Mouse (Mus musculus) skeletal muscle tissue, adult 2 months (tissue): ENCODE data around the gene Shank3.

ENCODE experiments used
- DNase-seq: peaks from one replicate; pipeline ENCODE4 v3.0.0-alpha.2; 2012; ENCODE audit warnings: low read depth, low spot score

Gene Shank3

DNA sequence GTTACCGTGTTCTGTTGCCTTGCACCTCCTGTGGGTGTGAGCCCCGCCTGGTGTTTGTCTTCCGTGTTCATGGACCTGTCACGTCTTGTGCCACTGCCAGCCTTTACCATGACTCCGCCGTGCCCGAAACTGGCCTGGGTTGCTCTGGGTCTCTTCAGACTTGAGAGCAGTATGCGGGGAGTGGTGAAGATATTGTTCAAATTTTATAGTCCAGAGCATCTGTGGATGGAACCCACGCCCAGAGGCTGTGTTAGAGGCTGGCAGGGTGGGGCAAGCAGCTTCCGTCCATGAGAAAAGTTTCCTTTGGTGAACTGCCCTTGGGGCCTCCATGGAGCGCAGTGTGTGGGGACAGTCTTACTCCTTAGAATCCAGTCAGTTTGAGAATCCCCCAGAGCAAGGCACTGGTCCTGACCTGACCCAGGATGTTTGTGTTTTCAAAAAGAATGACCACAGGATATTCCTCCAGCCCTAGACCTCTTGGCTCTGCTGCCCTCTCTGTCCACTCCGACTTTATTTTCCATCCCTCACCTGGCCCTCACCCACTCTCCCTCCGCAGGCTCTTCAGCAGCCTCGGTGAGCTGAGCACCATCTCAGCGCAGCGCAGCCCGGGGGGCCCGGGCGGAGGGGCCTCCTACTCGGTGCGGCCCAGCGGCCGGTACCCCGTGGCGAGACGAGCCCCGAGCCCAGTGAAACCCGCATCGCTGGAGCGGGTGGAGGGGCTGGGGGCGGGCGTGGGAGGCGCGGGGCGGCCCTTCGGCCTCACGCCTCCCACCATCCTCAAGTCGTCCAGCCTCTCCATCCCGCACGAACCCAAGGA, 58.0 kb downstream of the Shank3 start:
- DNase-seq = no peak

GRCm38 (mm10) chr15:89557996-89558390, 58.6 kb downstream of the Shank3 start:
- no peak for DNase-seq

GRCm38 (mm10) chr15:89559202-89559731, 59.8 kb downstream of the Shank3 start:
- no peak for DNase-seq

GRCm38 (mm10) chr15:89568114-89568513, 68.7 kb downstream of the Shank3 start, which contains the start of gene Acr:
Gene Acr (plus strand): TSS chr15:89568326.
- no peak for DNase-seq

GRCm38 (mm10) chr15:89572147-89572546, 72.7 kb downstream of the Shank3 start:
- no peak for DNase-seq

- DNase-seq = no peak
Measured at GRCm38 (mm10) chr15:89582494-89582893, 83.1 kb downstream of the Shank3 start.

DNA sequence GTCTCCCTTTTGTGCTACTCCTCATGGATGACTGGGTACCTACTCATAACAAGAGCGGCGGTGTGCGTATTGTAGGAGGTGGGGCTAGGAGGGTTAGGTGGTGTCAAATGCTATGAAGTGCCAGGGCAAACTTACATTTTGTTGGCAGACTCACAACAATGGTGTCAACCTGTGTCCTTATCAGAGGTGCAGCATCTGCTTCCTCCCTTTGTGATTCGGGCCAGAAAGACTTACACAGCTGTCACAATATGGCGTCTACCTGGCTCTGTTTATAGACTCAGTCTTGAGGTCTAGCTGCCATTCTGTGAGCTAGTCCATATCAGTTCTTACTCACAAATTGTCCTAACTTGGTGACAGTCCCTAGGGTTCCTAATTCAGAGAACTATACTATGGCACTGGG, 85.7 kb downstream of the Shank3 start:
- peak; percentile 17 for DNase-seq

DNA sequence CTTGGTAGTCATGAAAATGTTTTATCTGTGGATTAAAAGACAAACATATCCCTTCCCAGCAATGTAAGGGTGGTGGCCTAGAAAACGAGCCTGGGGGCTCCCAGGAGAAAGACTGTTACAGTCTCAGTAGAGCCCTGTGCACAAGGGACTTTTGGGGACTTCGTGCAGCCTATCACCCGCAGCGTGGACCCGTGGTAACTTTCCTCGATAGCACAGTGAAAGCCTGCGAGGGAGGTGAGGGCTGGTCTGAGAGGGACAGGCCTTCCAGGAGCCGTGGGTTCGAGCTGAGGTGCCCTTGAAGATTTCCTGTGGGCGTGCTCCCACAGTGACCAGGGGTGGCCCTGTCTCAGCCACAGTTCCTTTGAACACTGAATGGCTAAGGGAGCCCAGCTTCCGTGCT, 86.2 kb downstream of the Shank3 start:
- no peak for DNase-seq

DNA sequence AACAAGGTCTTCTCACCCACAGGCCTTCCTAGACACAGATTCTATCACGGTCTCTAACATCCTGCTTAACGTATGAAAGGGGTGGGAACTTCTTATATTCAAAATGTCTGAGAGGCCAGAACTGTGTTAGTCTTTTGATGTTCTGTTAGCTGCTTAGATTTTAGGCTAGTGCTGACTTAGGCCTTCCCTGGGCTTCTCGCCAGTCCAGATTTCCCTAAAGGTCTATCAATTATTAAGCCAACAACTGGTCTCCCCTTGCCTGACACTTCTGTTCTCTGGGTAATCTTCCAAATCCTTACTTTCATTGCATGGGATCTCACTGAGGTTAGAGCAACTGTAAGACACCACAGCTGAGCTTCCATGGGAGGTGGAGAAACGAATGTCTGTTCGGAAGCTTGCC, 89.7 kb downstream of the Shank3 start:
- DNase-seq = no peak

GRCm38 (mm10) chr15:89591317-89591716, 91.9 kb downstream of the Shank3 start:
- no peak for DNase-seq

GRCm38 (mm10) chr15:89591723-89592455, 92.5 kb downstream of the Shank3 start, which contains the start of gene Rabl2:
Gene Rabl2 (minus strand): TSS chr15:89591923.
- DNase-seq = peak; percentile 68

GRCm38 (mm10) chr15:89592548-89592947, 93.1 kb downstream of the Shank3 start:
- DNase-seq = no peak

- DNase-seq = no peak
Measured at GRCm38 (mm10) chr15:89605822-89606570, 106.6 kb downstream of the Shank3 start.

- no peak for DNase-seq
Measured at GRCm38 (mm10) chr15:89607480-89607879, 108.1 kb downstream of the Shank3 start.

DNA sequence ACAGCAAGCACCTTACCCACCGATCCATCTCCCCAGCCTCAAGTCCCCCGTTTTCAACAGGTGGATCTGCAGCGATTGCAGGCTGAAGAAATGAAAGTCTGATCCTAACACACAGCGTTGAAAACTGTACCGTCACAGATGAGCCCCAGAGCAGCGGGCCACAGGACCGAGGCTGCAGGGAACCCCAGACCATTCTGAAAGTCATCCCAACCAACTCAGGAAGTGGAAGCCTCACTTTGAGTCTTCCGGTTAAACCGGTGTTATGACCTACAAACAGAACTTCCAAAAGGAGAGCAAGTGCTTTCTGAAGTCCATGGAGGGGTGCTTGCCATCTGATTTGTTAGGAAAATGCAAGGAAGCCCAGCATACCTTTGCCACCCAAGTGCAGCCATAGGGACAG, 108.5 kb downstream of the Shank3 start:
- no peak for DNase-seq
